7 mouse cellular contexts compared by ENCODE assay signal in the genomic region with DNA sequence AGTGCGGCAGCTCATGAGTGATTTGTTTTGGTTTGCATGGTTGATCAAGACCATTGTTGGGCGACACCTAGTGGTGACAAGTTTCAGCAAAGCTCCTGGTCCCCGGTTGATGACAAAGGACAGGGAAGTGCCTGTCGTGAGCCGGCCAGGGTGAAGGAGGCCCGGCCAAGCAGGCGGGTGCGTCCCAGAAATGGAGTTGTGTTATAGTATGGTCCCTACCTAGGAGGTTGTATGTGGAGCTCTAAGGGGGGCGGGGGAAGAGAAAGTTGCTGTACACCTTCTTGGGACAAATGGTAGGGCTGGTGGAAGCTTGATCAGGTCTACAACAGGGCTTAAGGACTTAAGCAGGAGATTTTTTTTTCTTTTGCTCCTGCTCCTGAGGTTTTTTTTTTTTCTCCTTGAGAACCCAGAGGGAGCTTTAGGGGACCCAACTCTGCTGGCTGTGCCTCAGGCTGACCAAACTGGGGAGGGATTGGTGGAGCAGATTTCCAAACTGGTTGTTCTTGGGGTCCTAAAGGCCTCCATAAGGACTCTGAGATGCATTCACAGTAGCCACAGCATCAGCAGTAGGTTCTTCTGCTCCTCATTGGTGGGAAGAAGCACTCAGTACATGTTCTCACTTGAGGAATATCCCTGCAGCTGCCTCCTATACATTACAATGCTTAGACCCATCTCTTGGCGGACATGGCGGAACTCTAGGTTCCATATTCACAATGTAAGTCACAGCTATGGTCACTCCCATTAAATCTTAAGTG. TPM values are rescaled to one million over a fixed set of nuclear protein-coding genes. Genes with fewer than 3 reads are reported as not detected.
DNase-seq lines count a peak whose midpoint lies in the region; ATAC-seq lines count a peak whose summit lies in the region.

No protein-coding gene starts in this region.

- H3K4me1 ChIP-seq in intestine, embryonic 16.5 days (ENCODE audit: control insufficient read depth, insufficient read depth, low read length): no peaks in the 10 kb centered on the region
- H3K4me1 ChIP-seq in midbrain, embryonic 11.5 days (ENCODE audit: control insufficient read depth, insufficient read depth, low read length): no peaks in the 10 kb centered on the region

- H3K36me3 ChIP-seq in intestine, embryonic 16.5 days (ENCODE audit: control insufficient read depth, insufficient read depth, low read length): no peaks in the 10 kb centered on the region
- H3K36me3 ChIP-seq in midbrain, embryonic 11.5 days (ENCODE audit: control insufficient read depth, insufficient read depth, low read length): no peaks in the 10 kb centered on the region

- no peaks in the 10 kb centered on the region for H3K27me3 ChIP-seq in intestine, embryonic 16.5 days (replicated peaks; ENCODE audit: control insufficient read depth, insufficient read depth, low read length)
- no peaks in the 10 kb centered on the region for H3K27me3 ChIP-seq in midbrain, embryonic 11.5 days (ENCODE audit: control insufficient read depth, insufficient read depth, low read length)

- no peak overlapping the region for H3K27ac ChIP-seq in intestine, embryonic 16.5 days (ENCODE audit: low read length)
- no peak overlapping the region for H3K27ac ChIP-seq in midbrain, embryonic 11.5 days (ENCODE audit: low read depth, low read length)

- intact Hi-C loops in left cerebral cortex, postnatal 36 days (cut with DNase I): no loop called here

- no peaks in the 10 kb centered on the region for H3K9me3 ChIP-seq in intestine, embryonic 16.5 days (ENCODE audit: control insufficient read depth, low read length)
- no peaks in the 10 kb centered on the region; the same call in 1 of the 2 replicates for H3K9me3 ChIP-seq in midbrain, embryonic 11.5 days (ENCODE audit: control insufficient read depth, low read length)

- H3K4me3 ChIP-seq in intestine, embryonic 16.5 days (ENCODE audit: low read length): peak overlapping the region; percentile 49
- H3K4me3 ChIP-seq in midbrain, embryonic 11.5 days (ENCODE audit: low read depth, low read length): peak overlapping the region; percentile 14; the same call in 1 of the 2 replicates

- WGBS in intestine, embryonic 16.5 days: 17% methylated on average over 11 of the region's 11 CpGs
- WGBS in midbrain, embryonic 11.5 days: 22% methylated on average over 11 of the region's 11 CpGs

- DNase-seq in adrenal gland, adult 8-10 months: peak; percentile 83
- peak; percentile 89 for DNase-seq in embryo, embryonic 9.5 days (ENCODE audit: extremely low spot score)
- peak; percentile 90 to 95 for DNase-seq in gastrocnemius, postnatal 4 days (ENCODE audit: low spot score in 2 of 2)
- DNase-seq in left cerebral cortex, postnatal 36 days (ENCODE audit: low spot score in 2 of 2): peak; percentile 77 to 83
- DNase-seq in midbrain, embryonic 11.5 days (ENCODE audit: low spot score, missing footprints): peak; percentile 99
- peak; percentile 96 for DNase-seq in skeletal muscle tissue, adult 2 months (ENCODE audit: low read depth, low spot score)

- peak; percentile 95 for ATAC-seq in intestine, embryonic 16.5 days
- ATAC-seq in midbrain, embryonic 11.5 days (ENCODE audit: low FRiP score): peak; percentile 93

- H3K9ac ChIP-seq in intestine, embryonic 16.5 days (ENCODE audit: low read depth, low read length): peak overlapping the region; percentile 53; the same call in 1 of the 2 replicates
- no peak overlapping the region for H3K9ac ChIP-seq in midbrain, embryonic 11.5 days (ENCODE audit: low read length)

- H3K4me2 ChIP-seq in intestine, embryonic 16.5 days (ENCODE audit: low read depth, low read length): peak overlapping the region; percentile 56
- peak overlapping the region; percentile 34; the same call in 1 of the 2 replicates for H3K4me2 ChIP-seq in midbrain, embryonic 11.5 days

RNA-seq across cellular contexts. Expression of a gene that starts 3.0 kb away (rescaled TPM):
- total RNA-seq in adrenal gland, adult 8-10 months (2022): not detected
- not detected for total RNA-seq in gastrocnemius, postnatal 4 days (2021)
- polyA plus RNA-seq in intestine, embryonic 16.5 days (2015; fragmentation: Nextera tagmentation; extraction: Ambion mirVana): not detected in 2 replicates
- not detected for total RNA-seq in left cerebral cortex, postnatal 36 days (2021)
- polyA plus RNA-seq in midbrain, embryonic 11.5 days (2014; fragmentation: Nextera tagmentation; extraction: Ambion mirVana): not detected in 2 replicates

RNA-seq across cellular contexts. Expression of a gene that starts 7.0 kb away (rescaled TPM):
- not detected for total RNA-seq in adrenal gland, adult 8-10 months (2022)
- total RNA-seq in gastrocnemius, postnatal 4 days (2021): not detected
- polyA plus RNA-seq in intestine, embryonic 16.5 days (2015; fragmentation: Nextera tagmentation; extraction: Ambion mirVana): not detected in 2 replicates
- not detected for total RNA-seq in left cerebral cortex, postnatal 36 days (2021)
- not detected in 2 replicates for polyA plus RNA-seq in midbrain, embryonic 11.5 days (2014; fragmentation: Nextera tagmentation; extraction: Ambion mirVana)

RNA-seq across cellular contexts. Expression of a gene that starts 35.5 kb away (rescaled TPM):
- total RNA-seq in adrenal gland, adult 8-10 months (2022): not detected
- not detected for total RNA-seq in gastrocnemius, postnatal 4 days (2021)
- not detected in 2 replicates for polyA plus RNA-seq in intestine, embryonic 16.5 days (2015; fragmentation: Nextera tagmentation; extraction: Ambion mirVana)
- not detected for total RNA-seq in left cerebral cortex, postnatal 36 days (2021)
- polyA plus RNA-seq in midbrain, embryonic 11.5 days (2014; fragmentation: Nextera tagmentation; extraction: Ambion mirVana): not detected in 2 replicates

RNA-seq across cellular contexts. Expression of a gene that starts 38.1 kb away (rescaled TPM):
- not detected for total RNA-seq in adrenal gland, adult 8-10 months (2022)
- total RNA-seq in gastrocnemius, postnatal 4 days (2021): not detected
- polyA plus RNA-seq in intestine, embryonic 16.5 days (2015; fragmentation: Nextera tagmentation; extraction: Ambion mirVana): not detected in 2 replicates
- not detected for total RNA-seq in left cerebral cortex, postnatal 36 days (2021)
- not detected in 2 replicates for polyA plus RNA-seq in midbrain, embryonic 11.5 days (2014; fragmentation: Nextera tagmentation; extraction: Ambion mirVana)

RNA-seq across cellular contexts. Expression of a gene that starts 42.5 kb away (rescaled TPM):
- not detected for total RNA-seq in adrenal gland, adult 8-10 months (2022)
- total RNA-seq in gastrocnemius, postnatal 4 days (2021): not detected
- not detected in 2 replicates for polyA plus RNA-seq in intestine, embryonic 16.5 days (2015; fragmentation: Nextera tagmentation; extraction: Ambion mirVana)
- not detected for total RNA-seq in left cerebral cortex, postnatal 36 days (2021)
- not detected in 2 replicates for polyA plus RNA-seq in midbrain, embryonic 11.5 days (2014; fragmentation: Nextera tagmentation; extraction: Ambion mirVana)
